Mouse (Mus musculus): ENCODE data around the gene Bola2.

- TF ChIP-seq POLR2A (IDR thresholded peaks at IDR 0.05; ENCODE audit: borderline replicate concordance, extremely low read depth, low read depth, low read length) (no peak), CTCF (IDR thresholded peaks at IDR 0.05; ENCODE audit: insufficient read depth, low read length) (no peak)
Measured at GRCm38 (mm10) chr7:126675104-126675503, 20.1 kb upstream of the Bola2 start.

Data from lung, adult 2 months (tissue).